11 mouse cellular contexts compared by ENCODE assay signal in the genomic region with DNA sequence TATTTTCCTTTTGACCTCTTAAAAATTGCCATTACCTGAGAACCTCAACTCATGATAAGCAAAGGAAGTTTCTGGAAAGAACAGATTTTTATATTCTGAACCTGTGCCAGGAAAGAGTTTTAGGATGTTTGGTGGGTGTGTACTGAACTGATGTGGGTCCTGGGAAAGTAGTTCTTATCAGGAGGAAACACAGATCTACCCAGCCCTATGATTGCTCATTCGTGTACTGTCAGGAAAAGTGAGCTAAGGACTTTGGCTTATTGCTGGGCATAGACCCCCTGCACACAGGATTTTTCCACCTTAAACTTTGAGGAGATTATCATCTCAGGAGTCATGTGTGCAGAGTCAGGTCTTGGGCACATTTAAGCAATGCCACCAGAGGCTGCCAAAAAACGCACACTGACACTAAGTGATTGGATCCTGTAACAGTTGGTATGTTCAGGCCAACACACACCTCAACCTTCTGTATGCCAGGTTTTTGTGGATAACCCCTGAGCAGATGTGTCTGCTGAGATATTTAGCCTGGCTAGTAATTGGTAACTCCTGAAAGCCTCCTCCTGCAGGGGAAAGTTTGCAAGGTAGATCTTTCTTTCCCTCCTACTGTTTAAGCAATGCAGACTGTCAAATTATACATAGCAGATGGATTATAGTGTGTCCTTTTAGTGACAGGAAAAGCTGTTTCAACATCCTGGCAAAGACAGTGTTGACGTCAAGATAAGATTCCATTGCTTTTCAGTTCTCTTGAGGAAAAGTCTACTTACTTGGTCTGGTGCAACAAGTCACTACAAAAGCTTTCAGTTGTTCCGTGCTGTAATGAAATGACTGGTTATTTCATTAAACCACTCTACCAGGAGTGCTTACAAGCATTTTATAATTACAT.
A peak's percentile ranks its signal among the peaks of the same experiment; 100 is the strongest.
DNase-seq lines count a peak whose midpoint lies in the region; ATAC-seq and TF ChIP-seq lines count a peak whose summit lies in the region.
"Had no signal": no experiment of that assay in that cellular context is flagged by ENCODE, and none has a peak within 500 bp of the region (broad histone marks: within the 10 kb centered on the region; RNA-seq: fewer than 3 reads in every experiment).

No protein-coding gene starts in this region.

- no peak overlapping the region for H3K4me2 ChIP-seq in forebrain, postnatal 0 days (ENCODE audit: low read depth)
- no peak overlapping the region for H3K4me2 ChIP-seq in forebrain, embryonic 16.5 days (ENCODE audit: low read length)
- no peak overlapping the region for H3K4me2 ChIP-seq in lung, embryonic 16.5 days (ENCODE audit: low read depth, low read length)
- H3K4me2 ChIP-seq in heart, postnatal 0 days (ENCODE audit: low read depth, low read length), result no peak overlapping the region
- H3K4me2 ChIP-seq in hindbrain, postnatal 0 days (ENCODE audit: low read depth, low read length), result no peak overlapping the region
- H3K4me2 ChIP-seq in midbrain, embryonic 16.5 days (ENCODE audit: low read length), result no peak overlapping the region
- H3K4me2 ChIP-seq: forebrain, embryonic 15.5 days; hindbrain, embryonic 14.5 days had no signal

- 0 out of 2 replicates have a peak, but pooled peaks cover 5% of the 10 kb centered on the region for H3K27me3 ChIP-seq in forebrain, postnatal 0 days (ENCODE audit: insufficient read depth, low read length)
- H3K27me3 ChIP-seq in forebrain, embryonic 16.5 days (replicated peaks; ENCODE audit: control insufficient read depth, insufficient read depth, low read length), result peaks cover 29% of the 10 kb centered on the region
- no peaks in the 10 kb centered on the region for H3K27me3 ChIP-seq in lung, embryonic 16.5 days (ENCODE audit: control insufficient read depth, insufficient read depth, low read depth, low read length)
- H3K27me3 ChIP-seq in heart, postnatal 0 days (ENCODE audit: control insufficient read depth, insufficient read depth, low read length), result no peaks in the 10 kb centered on the region
- H3K27me3 ChIP-seq in hindbrain, postnatal 0 days (ENCODE audit: insufficient read depth, low read length), result no peaks in the 10 kb centered on the region
- no peaks in the 10 kb centered on the region for H3K27me3 ChIP-seq in midbrain, embryonic 16.5 days (ENCODE audit: control insufficient read depth, insufficient read depth, low read depth, low read length)
- H3K27me3 ChIP-seq: Patski had no signal

- TF ChIP-seq CTCF in forebrain, postnatal 0 days (IDR thresholded peaks at IDR 0.05; ENCODE audit: low read depth), result no peak
- no peak for TF ChIP-seq CTCF in heart, postnatal 0 days (IDR thresholded peaks at IDR 0.05; ENCODE audit: low read depth)
- TF ChIP-seq CTCF in hindbrain, postnatal 0 days (IDR thresholded peaks at IDR 0.05; ENCODE audit: low read depth), result no peak

- no peak overlapping the region for H3K4me3 ChIP-seq in forebrain, postnatal 0 days (ENCODE audit: low read depth, low read length)
- H3K4me3 ChIP-seq in forebrain, embryonic 16.5 days (replicated peaks; ENCODE audit: low read length), result no peak overlapping the region
- H3K4me3 ChIP-seq in lung, embryonic 16.5 days (ENCODE audit: low read length), result no peak overlapping the region
- H3K4me3 ChIP-seq in heart, postnatal 0 days (ENCODE audit: low read depth, low read length), result no peak overlapping the region
- no peak overlapping the region for H3K4me3 ChIP-seq in hindbrain, postnatal 0 days (ENCODE audit: low read length)
- H3K4me3 ChIP-seq in midbrain, embryonic 16.5 days (ENCODE audit: low read depth, low read length), result no peak overlapping the region
- H3K4me3 ChIP-seq: forebrain, embryonic 15.5 days had no signal

- peak; percentile 59 for ATAC-seq in forebrain, postnatal 0 days
- ATAC-seq in forebrain, embryonic 16.5 days, result no peak
- peak; percentile 89 for ATAC-seq in lung, embryonic 16.5 days (ENCODE audit: low read depth)
- peak; percentile 77 for ATAC-seq in heart, postnatal 0 days (ENCODE audit: insufficient read depth, low read depth)
- no peak for ATAC-seq in hindbrain, postnatal 0 days
- no peak for ATAC-seq in midbrain, embryonic 16.5 days
- ATAC-seq: forebrain, embryonic 15.5 days; Patski had no signal

- no peaks in the 10 kb centered on the region for H3K9me3 ChIP-seq in forebrain, postnatal 0 days (ENCODE audit: low read length)
- H3K9me3 ChIP-seq in forebrain, embryonic 16.5 days (ENCODE audit: control insufficient read depth, low read length), result no peaks in the 10 kb centered on the region
- H3K9me3 ChIP-seq in lung, embryonic 16.5 days (ENCODE audit: control insufficient read depth, low read length), result no peaks in the 10 kb centered on the region
- H3K9me3 ChIP-seq in heart, postnatal 0 days (replicated peaks; ENCODE audit: control insufficient read depth, low read length), result no peaks in the 10 kb centered on the region
- H3K9me3 ChIP-seq in hindbrain, postnatal 0 days (ENCODE audit: low read length), result no peaks in the 10 kb centered on the region
- H3K9me3 ChIP-seq in midbrain, embryonic 16.5 days (replicated peaks; ENCODE audit: control insufficient read depth, low read length, poor library complexity, severe bottlenecking), result no peaks in the 10 kb centered on the region
- H3K9me3 ChIP-seq: forebrain, embryonic 15.5 days had no signal

- DNase-seq in forebrain, postnatal 0 days, result peak; percentile 20
- DNase-seq in lung, postnatal 14 days, result no peak
- peak; percentile 66 for DNase-seq in heart, postnatal 0 days (ENCODE audit: low spot score)
- DNase-seq in hindbrain, postnatal 0 days (ENCODE audit: low spot score), result no peak
- no peak for DNase-seq in spleen, postnatal 10 days (ENCODE audit: low spot score in 2 of 2)

- H3K9ac ChIP-seq in forebrain, postnatal 0 days, result no peak overlapping the region
- H3K9ac ChIP-seq in forebrain, embryonic 16.5 days (replicated peaks; ENCODE audit: low read depth, low read length), result no peak overlapping the region
- no peak overlapping the region for H3K9ac ChIP-seq in lung, embryonic 16.5 days (ENCODE audit: low read length)
- H3K9ac ChIP-seq in heart, postnatal 0 days (replicated peaks; ENCODE audit: low read depth, low read length), result no peak overlapping the region
- no peak overlapping the region for H3K9ac ChIP-seq in hindbrain, postnatal 0 days (replicated peaks; ENCODE audit: low read length)
- no peak overlapping the region for H3K9ac ChIP-seq in midbrain, embryonic 16.5 days (ENCODE audit: low read depth, low read length)
- H3K9ac ChIP-seq: forebrain, embryonic 15.5 days; hindbrain, embryonic 14.5 days had no signal

- no peak overlapping the region for H3K27ac ChIP-seq in forebrain, postnatal 0 days (ENCODE audit: low read depth, low read length)
- no peak overlapping the region for H3K27ac ChIP-seq in forebrain, embryonic 16.5 days (ENCODE audit: low read length)
- H3K27ac ChIP-seq in lung, embryonic 16.5 days (ENCODE audit: low read length), result no peak overlapping the region
- H3K27ac ChIP-seq in heart, postnatal 0 days (ENCODE audit: low read depth), result peak overlapping the region; percentile 33
- H3K27ac ChIP-seq in hindbrain, postnatal 0 days, result no peak overlapping the region
- H3K27ac ChIP-seq in midbrain, embryonic 16.5 days (ENCODE audit: low read length), result no peak overlapping the region
- H3K27ac ChIP-seq: forebrain, embryonic 15.5 days; hindbrain, embryonic 14.5 days had no signal

- WGBS in forebrain, postnatal 0 days, result 74% methylated on average over 4 of the region's 4 CpGs
- WGBS in forebrain, embryonic 16.5 days, result 79% methylated on average over 4 of the region's 4 CpGs
- 26% methylated on average over 4 of the region's 4 CpGs for WGBS in lung, embryonic 16.5 days
- 31% methylated on average over 4 of the region's 4 CpGs for WGBS in heart, postnatal 0 days
- WGBS in hindbrain, postnatal 0 days, result 80% methylated on average over 4 of the region's 4 CpGs
- 85% methylated on average over 4 of the region's 4 CpGs for WGBS in midbrain, embryonic 16.5 days

- H3K4me1 ChIP-seq in forebrain, postnatal 0 days (ENCODE audit: insufficient read depth), result no peaks in the 10 kb centered on the region
- H3K4me1 ChIP-seq in forebrain, embryonic 16.5 days (replicated peaks; ENCODE audit: control insufficient read depth, insufficient read depth, low read length), result no peaks in the 10 kb centered on the region
- H3K4me1 ChIP-seq in lung, embryonic 16.5 days (replicated peaks; ENCODE audit: control insufficient read depth, insufficient read depth, low read length), result peaks cover 2% of the 10 kb centered on the region
- peaks cover 5% of the 10 kb centered on the region; the same call in 1 of the 2 replicates for H3K4me1 ChIP-seq in heart, postnatal 0 days (ENCODE audit: control insufficient read depth, insufficient read depth)
- no peaks in the 10 kb centered on the region for H3K4me1 ChIP-seq in hindbrain, postnatal 0 days (ENCODE audit: insufficient read depth, low read length)
- no peaks in the 10 kb centered on the region for H3K4me1 ChIP-seq in midbrain, embryonic 16.5 days (ENCODE audit: control insufficient read depth, insufficient read depth, low read length)

- H3K36me3 ChIP-seq in forebrain, postnatal 0 days (ENCODE audit: insufficient read depth), result no peaks in the 10 kb centered on the region
- no peaks in the 10 kb centered on the region for H3K36me3 ChIP-seq in forebrain, embryonic 16.5 days (ENCODE audit: control insufficient read depth, insufficient read depth)
- H3K36me3 ChIP-seq in lung, embryonic 16.5 days (ENCODE audit: control insufficient read depth, insufficient read depth, low read length), result no peaks in the 10 kb centered on the region
- H3K36me3 ChIP-seq in heart, postnatal 0 days (replicated peaks; ENCODE audit: control insufficient read depth, insufficient read depth, low read length), result no peaks in the 10 kb centered on the region
- H3K36me3 ChIP-seq in hindbrain, postnatal 0 days (ENCODE audit: insufficient read depth, low read length), result no peaks in the 10 kb centered on the region
- H3K36me3 ChIP-seq in midbrain, embryonic 16.5 days (ENCODE audit: control insufficient read depth, insufficient read depth, low read length), result no peaks in the 10 kb centered on the region
- H3K36me3 ChIP-seq: forebrain, embryonic 15.5 days had no signal

- TF ChIP-seq EP300 in heart, postnatal 0 days (IDR thresholded peaks at IDR 0.05; ENCODE audit: low read depth), result peak; percentile 48

Comparison
In these comparisons a context has a peak if more than half of its experiments do, and no peak if none do; other contexts are left out.
1. ATAC-seq: peak in forebrain, postnatal 0 days (single experiment), lung, embryonic 16.5 days (single experiment) and heart, postnatal 0 days (single experiment); none in forebrain, embryonic 16.5 days (single experiment), hindbrain, postnatal 0 days (single experiment) and midbrain, embryonic 16.5 days (single experiment).
2. DNase-seq: peak in forebrain, postnatal 0 days (single experiment) and heart, postnatal 0 days (single experiment); none in lung, postnatal 14 days (single experiment), hindbrain, postnatal 0 days (single experiment) and spleen, postnatal 10 days (0 of 2).